In genomic region chr12:69682065-69682787, GRCm38 (mm10) we compare ENCODE assay signal across 8 mouse cellular contexts. TPM values are rescaled to one million over a fixed set of nuclear protein-coding genes. Genes with fewer than 3 reads are reported as not detected.
DNase-seq lines count a peak whose midpoint lies in the region; ATAC-seq and TF ChIP-seq lines count a peak whose summit lies in the region.

No protein-coding gene starts in this region.

- peak overlapping the region; percentile 73 for H3K4me2 ChIP-seq in embryonic facial prominence, embryonic 14.5 days (ENCODE audit: low read depth, low read length)

- peak overlapping the region; percentile 99 for H3K9ac ChIP-seq in embryonic facial prominence, embryonic 14.5 days (ENCODE audit: low read depth, low read length)

- H3K36me3 ChIP-seq in embryonic facial prominence, embryonic 14.5 days (ENCODE audit: control insufficient read depth, insufficient read depth, low read length) = no peaks in the 10 kb centered on the region

- peak overlapping the region; percentile 100 for H3K27ac ChIP-seq in bone marrow, adult 2 months (ENCODE audit: control insufficient read depth, insufficient read depth, low read depth, low read length, poor library complexity)
- peak overlapping the region; percentile 96 for H3K27ac ChIP-seq in embryonic facial prominence, embryonic 14.5 days (replicated peaks; ENCODE audit: low read depth, low read length)

- peaks cover 1% of the 10 kb centered on the region; the same call in 1 of the 2 replicates for H3K4me1 ChIP-seq in bone marrow, adult 2 months (ENCODE audit: control insufficient read depth, insufficient read depth, low read length)
- peaks cover 20% of the 10 kb centered on the region for H3K4me1 ChIP-seq in embryonic facial prominence, embryonic 14.5 days (ENCODE audit: control insufficient read depth, insufficient read depth, low read length)

- WGBS in bone marrow, adult 2 months = 6% methylated on average over 49 of the region's 54 CpGs
- WGBS in embryonic facial prominence, embryonic 14.5 days = under 1% methylated on average over 26 of the region's 54 CpGs

- DNase-seq in B cell, adult 2 months = peak; percentile 73 to 81
- DNase-seq in embryonic facial prominence, embryonic 14.5 days (ENCODE audit: low spot score) = peak; percentile 93
- DNase-seq in heart, adult 8-10 months (ENCODE audit: low spot score) = peak; percentile 75
- peak; percentile 83 for DNase-seq in kidney, adult 9 months
- peak; percentile 94 for DNase-seq in liver
- peak; percentile 75 to 83 for DNase-seq in spleen, postnatal 36 days (ENCODE audit: low spot score in 2 of 2)

- TF ChIP-seq POLR2A in bone marrow, adult 2 months (IDR thresholded peaks at IDR 0.05; ENCODE audit: borderline replicate concordance, control insufficient read depth, low read depth, low read length) = peak; percentile 40; the same call in 1 of the 2 replicates

- H3K9me3 ChIP-seq in embryonic facial prominence, embryonic 14.5 days (ENCODE audit: control insufficient read depth, low read length) = no peaks in the 10 kb centered on the region

- peak; percentile 93 for ATAC-seq in embryonic facial prominence, embryonic 14.5 days (ENCODE audit: low read depth)
- ATAC-seq in monocyte, adult 5-6 weeks (replicated peaks; ENCODE audit: insufficient number of reproducible peaks, low FRiP score, low TSS enrichment, poor library complexity, severe bottlenecking) = peak; percentile 20; the same call in 1 of the 2 replicates

- TF ChIP-seq CTCF in bone marrow, adult 2 months (IDR thresholded peaks at IDR 0.05; ENCODE audit: control insufficient read depth, insufficient read depth, low read length) = no peak

- peak overlapping the region; percentile 96 for H3K4me3 ChIP-seq in bone marrow, adult 2 months (replicated peaks; ENCODE audit: control insufficient read depth, low read depth, low read length)
- peak overlapping the region; percentile 91 for H3K4me3 ChIP-seq in embryonic facial prominence, embryonic 14.5 days (ENCODE audit: low read depth, low read length)

- no peaks in the 10 kb centered on the region for H3K27me3 ChIP-seq in embryonic facial prominence, embryonic 14.5 days (replicated peaks; ENCODE audit: control insufficient read depth, insufficient read depth, low read length)

RNA-seq across cellular contexts. Expression of gene Sos2, which starts 0.6 kb away (rescaled TPM):
- 10.9 and 15.5 TPM in 2 replicates for polyA plus RNA-seq in bone marrow, adult 2 months (2011; ENCODE audit: insufficient read depth, insufficient read length, low replicate concordance, missing spikeins)
- polyA plus RNA-seq in embryonic facial prominence, embryonic 14.5 days (2014; fragmentation: Nextera tagmentation; extraction: Ambion mirVana) = 11.0 and 11.4 TPM in 2 replicates
- 10 to 100 TPM; 36.6 to 44.0 (median 41.1) TPM for total RNA-seq in heart, adult 8-10 months (2022)
- total RNA-seq in monocyte, adult 5-6 weeks (2017) = 43.3 to 91.0 TPM (median 60.5 TPM) in 3 replicates

RNA-seq across cellular contexts. Expression of gene L2hgdh, which starts 42.4 kb away (rescaled TPM):
- 2.2 and 6.8 TPM in 2 replicates for polyA plus RNA-seq in bone marrow, adult 2 months (2011; ENCODE audit: insufficient read depth, insufficient read length, low replicate concordance, missing spikeins)
- 21.2 and 21.8 TPM in 2 replicates for polyA plus RNA-seq in embryonic facial prominence, embryonic 14.5 days (2014; fragmentation: Nextera tagmentation; extraction: Ambion mirVana)
- total RNA-seq in heart, adult 8-10 months (2022) = 10 to 100 TPM; 42.7 to 56.7 (median 46.3) TPM
- 0.38 to 1.8 TPM in 2 of 3 replicates, not detected in the other for total RNA-seq in monocyte, adult 5-6 weeks (2017)

RNA-seq across cellular contexts. Expression of gene Atp5s, which starts 42.5 kb away (rescaled TPM):
- polyA plus RNA-seq in bone marrow, adult 2 months (2011; ENCODE audit: insufficient read depth, insufficient read length, low replicate concordance, missing spikeins) = 8.4 and 11.4 TPM in 2 replicates
- 30.4 and 32.0 TPM in 2 replicates for polyA plus RNA-seq in embryonic facial prominence, embryonic 14.5 days (2014; fragmentation: Nextera tagmentation; extraction: Ambion mirVana)
- 10 to 100 TPM; 28.1 to 38.2 (median 32.3) TPM for total RNA-seq in heart, adult 8-10 months (2022)
- 1.1 to 11.9 TPM (median 5.0 TPM) in 3 replicates for total RNA-seq in monocyte, adult 5-6 weeks (2017)

Comparison
In these comparisons a context has a peak if more than half of its experiments do, and no peak if none do; other contexts are left out.
1. Peak in every context shown above with its lines: DNase-seq, ATAC-seq, H3K4me3 ChIP-seq and H3K27ac ChIP-seq.
2. RNA of gene L2hgdh, which starts 42.4 kb away (total RNA-seq): 42.7 to 56.7 TPM in heart, adult 8-10 months; 0.38 to 1.8 TPM in monocyte, adult 5-6 weeks; every median in the first group is over 10 times any median in the second.